Mouse (Mus musculus) lung, adult 2 months (tissue): ENCODE measurements around the gene Calhm2.

Source experiments
- CTCF ChIP-seq: fragments of 200-500 bp; IDR thresholded peaks from 2 replicates; pipeline ENCODE4 v1.5.1; 2011; ENCODE audit warnings: mild to moderate bottlenecking, low read length, control low read depth; ENCODE audit not compliant: insufficient read depth
- POLR2A ChIP-seq: fragments of 200-500 bp; IDR thresholded peaks from 2 replicates; pipeline ENCODE4 v1.6.1; 2011; ENCODE audit warnings: low read depth, mild to moderate bottlenecking, control low read depth, low read length, borderline replicate concordance; ENCODE audit errors: extremely low read depth

DNA sequence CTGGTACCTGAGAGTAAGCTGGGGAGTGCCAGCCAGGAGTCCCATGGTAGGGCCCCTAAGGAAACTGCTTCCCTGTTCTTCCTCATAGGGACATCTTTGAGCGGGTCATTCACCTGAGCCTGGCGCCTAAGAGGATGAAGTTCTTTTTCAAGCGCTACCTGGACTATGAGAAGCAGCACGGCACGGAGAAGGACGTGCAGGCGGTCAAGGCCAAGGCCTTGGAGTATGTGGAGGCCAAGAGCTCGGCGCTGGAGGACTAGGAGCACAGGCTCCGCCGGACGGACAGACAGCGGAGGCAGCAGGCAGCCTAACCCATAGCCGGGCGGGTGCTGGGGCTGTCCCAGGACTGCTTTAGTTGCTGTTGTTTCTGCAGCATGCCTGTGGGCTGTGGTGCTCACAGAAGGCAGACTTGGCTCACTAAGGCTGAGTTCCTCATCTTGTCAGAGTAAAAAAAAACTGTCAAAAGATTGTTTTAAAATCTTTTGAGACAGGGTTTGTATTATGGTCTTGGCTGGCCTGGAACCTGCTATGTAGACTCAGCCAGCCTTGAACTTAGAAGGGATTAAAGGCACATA lies 7.5 kb downstream of the Calhm2 start:
- TF ChIP-seq POLR2A, result no peak
- no peak for TF ChIP-seq CTCF
